In the genomic region with DNA sequence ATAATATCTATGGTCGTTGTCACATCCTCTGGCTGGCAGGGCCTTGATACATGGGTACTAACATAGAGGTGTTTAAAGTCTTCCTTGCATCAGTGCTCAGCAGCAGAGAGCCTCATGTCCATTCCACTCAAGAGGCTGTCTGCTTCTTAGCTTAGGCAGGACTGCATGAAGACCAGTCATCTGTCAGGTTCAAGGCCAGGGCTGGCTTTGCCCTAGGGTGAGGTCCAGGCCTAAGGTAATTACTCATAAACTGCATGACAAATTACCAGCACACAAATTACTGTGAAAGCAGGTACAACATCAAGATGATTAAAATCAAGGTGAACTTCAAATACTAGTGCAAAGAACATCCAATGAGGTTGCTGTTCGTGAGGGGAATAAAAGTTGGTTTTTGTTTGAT, we compare ENCODE assay signal across 19 mouse cellular contexts.
"Had no signal": no experiment of that assay in that cellular context is flagged by ENCODE, and none has a peak within 500 bp of the region (broad histone marks: within the 10 kb centered on the region; RNA-seq: fewer than 3 reads in every experiment).

No protein-coding gene starts in this region.

- H3K27me3 ChIP-seq: lung, embryonic 15.5 days; megakaryocyte, embryonic 14.5 days; midbrain, embryonic 13.5 days; midbrain, embryonic 15.5 days; neural tube, embryonic 13.5 days; neural tube, embryonic 15.5 days; stomach, embryonic 15.5 days had no signal

- H3K27ac ChIP-seq: lung, embryonic 15.5 days; macrophage; midbrain, embryonic 13.5 days; midbrain, embryonic 15.5 days; neural tube, embryonic 13.5 days; neural tube, embryonic 15.5 days; stomach, embryonic 15.5 days; stomach, postnatal 0 days had no signal

- H3K9me3 ChIP-seq: lung, embryonic 15.5 days; megakaryocyte, embryonic 14.5 days; midbrain, embryonic 13.5 days; midbrain, embryonic 15.5 days; neural tube, embryonic 13.5 days; neural tube, embryonic 15.5 days; stomach, embryonic 15.5 days had no signal

- DNase-seq: liver, postnatal 0 days; lung, adult 2 months; lung, postnatal 14 days; lung, postnatal 36 days; retina, postnatal 1 day; right cerebral cortex, adult 18-20 months; thymus, adult 2 months; thymus, postnatal 25 days had no signal

- H3K36me3 ChIP-seq: stomach, embryonic 15.5 days had no signal

- H3K4me1 ChIP-seq: lung, embryonic 15.5 days; midbrain, embryonic 13.5 days; midbrain, embryonic 15.5 days; neural tube, embryonic 13.5 days; neural tube, embryonic 15.5 days; stomach, embryonic 15.5 days had no signal

- H3K9ac ChIP-seq: liver, postnatal 0 days; lung, embryonic 15.5 days; midbrain, embryonic 13.5 days; midbrain, embryonic 15.5 days; neural tube, embryonic 13.5 days; neural tube, embryonic 15.5 days; stomach, embryonic 15.5 days had no signal

- H3K4me3 ChIP-seq: lung, embryonic 15.5 days; megakaryocyte, embryonic 14.5 days; midbrain, embryonic 13.5 days; midbrain, embryonic 15.5 days; neural tube, embryonic 13.5 days; neural tube, embryonic 15.5 days; stomach, embryonic 15.5 days had no signal

- ATAC-seq: liver, postnatal 0 days; lung, postnatal 0 days; midbrain, embryonic 13.5 days; midbrain, embryonic 15.5 days had no signal

- H3K4me2 ChIP-seq: lung, embryonic 15.5 days; midbrain, embryonic 11.5 days; midbrain, embryonic 13.5 days; midbrain, embryonic 15.5 days; neural tube, embryonic 13.5 days; neural tube, embryonic 15.5 days; stomach, embryonic 15.5 days had no signal
